10 mouse cellular contexts compared by ENCODE assay signal in genomic region chr1:72751371-72751781, GRCm38 (mm10). TPM values are rescaled to one million over a fixed set of nuclear protein-coding genes. Genes with fewer than 3 reads are reported as not detected.
DNase-seq lines count a peak whose midpoint lies in the region; ATAC-seq lines count a peak whose summit lies in the region.
"Had no signal": no experiment of that assay in that cellular context is flagged by ENCODE, and none has a peak within 500 bp of the region (broad histone marks: within the 10 kb centered on the region; RNA-seq: fewer than 3 reads in every experiment).

No protein-coding gene starts in this region.

- peaks cover 39% of the 10 kb centered on the region for H3K4me1 ChIP-seq in erythroblast, embryonic 14.5 days (ENCODE audit: control insufficient read depth)
- no peaks in the 10 kb centered on the region for H3K4me1 ChIP-seq in neural tube, embryonic 15.5 days

- H3K36me3 ChIP-seq in erythroblast, embryonic 14.5 days (ENCODE audit: control insufficient read depth): no peaks in the 10 kb centered on the region
- no peaks in the 10 kb centered on the region for H3K36me3 ChIP-seq in neural tube, embryonic 15.5 days

- peak overlapping the region; percentile 4 for H3K4me3 ChIP-seq in erythroblast, embryonic 14.5 days (replicated peaks)
- H3K4me3 ChIP-seq in neural tube, embryonic 15.5 days (replicated peaks): no peak overlapping the region

- H3K9ac ChIP-seq in neural tube, embryonic 15.5 days (replicated peaks): no peak overlapping the region

- no peak for ATAC-seq in erythroblast, adult 5-6 weeks (replicated peaks; ENCODE audit: low FRiP score, poor library complexity, severe bottlenecking)
- ATAC-seq in neural tube, embryonic 15.5 days (ENCODE audit: low FRiP score): peak; percentile 45; the same call in 1 of the 2 replicates
- no peak for ATAC-seq in megakaryocyte progenitor cell, adult 5-6 weeks (replicated peaks; ENCODE audit: poor library complexity)

- no peak for DNase-seq in neural tube, embryonic 10.5 days (ENCODE audit: extremely low spot score, low spot score)
- DNase-seq in frontal cortex, adult 2 months (ENCODE audit: extremely low spot score in 1 of 2, low spot score in 1 of 2): peak; percentile 20 to 50
- peak; percentile 92 for DNase-seq in left cerebral cortex, postnatal 4 days
- DNase-seq in yolk sac, embryonic 10.5 days (ENCODE audit: low spot score): no peak

- intact Hi-C loops in left cerebral cortex, postnatal 4 days (cut with DNase I): no loop called here

- no peaks in the 10 kb centered on the region for H3K9me3 ChIP-seq in erythroblast, embryonic 14.5 days (ENCODE audit: control insufficient read depth, low read length)
- H3K9me3 ChIP-seq in neural tube, embryonic 15.5 days (replicated peaks): no peaks in the 10 kb centered on the region

- no peak overlapping the region for H3K27ac ChIP-seq in neural tube, embryonic 15.5 days (replicated peaks)

- H3K27me3 ChIP-seq in erythroblast, embryonic 14.5 days (ENCODE audit: control insufficient read depth): peaks cover under 1% of the 10 kb centered on the region; the same call in 1 of the 2 replicates
- no peaks in the 10 kb centered on the region for H3K27me3 ChIP-seq in neural tube, embryonic 15.5 days (replicated peaks)

- WGBS in neural tube, embryonic 15.5 days: 77% methylated on average over 7 of the region's 7 CpGs

- H3K4me2 ChIP-seq in neural tube, embryonic 15.5 days: no peak overlapping the region

RNA-seq across cellular contexts. Expression of gene Rpl37a, which starts 40.3 kb away (rescaled TPM):
- 20.1 and 25.7 TPM in 2 replicates for polyA plus RNA-seq in erythroblast, embryonic 14.5 days (2012)
- total RNA-seq in erythroblast, adult 5-6 weeks (2015; ENCODE audit: low replicate concordance): 282 and 366 TPM in 2 replicates
- total RNA-seq in erythroblast, adult 5-6 weeks (2017; ENCODE audit: low replicate concordance): 68.3 and 163 TPM in 2 replicates
- 1,001 and 1,078 TPM in 2 replicates for polyA plus RNA-seq in neural tube, embryonic 15.5 days (2015; fragmentation: Nextera tagmentation; extraction: Ambion mirVana)
- polyA plus RNA-seq in frontal cortex, adult 2 months (2012; rRNA removed): 804 and 928 TPM in 2 replicates
- 100 to 1,000 TPM; 775 to 782 TPM for total RNA-seq in left cerebral cortex, postnatal 4 days (2021)
- 1,390 and 1,455 TPM in 2 replicates for total RNA-seq in megakaryocyte progenitor cell, adult 5-6 weeks (2015)
- 472 and 633 TPM in 2 replicates for total RNA-seq in megakaryocyte progenitor cell, adult 5-6 weeks (2017)

RNA-seq across cellular contexts. Expression of gene Ankar, which starts 51.0 kb away (rescaled TPM):
- polyA plus RNA-seq in erythroblast, embryonic 14.5 days (2012): not detected in 2 replicates
- total RNA-seq in erythroblast, adult 5-6 weeks (2015; ENCODE audit: low replicate concordance): not detected in 2 replicates
- not detected in 2 replicates for total RNA-seq in erythroblast, adult 5-6 weeks (2017; ENCODE audit: low replicate concordance)
- polyA plus RNA-seq in neural tube, embryonic 15.5 days (2015; fragmentation: Nextera tagmentation; extraction: Ambion mirVana): not detected in 2 replicates
- polyA plus RNA-seq in frontal cortex, adult 2 months (2012; rRNA removed): not detected in 2 replicates
- total RNA-seq in left cerebral cortex, postnatal 4 days (2021): not detected
- total RNA-seq in megakaryocyte progenitor cell, adult 5-6 weeks (2015): not detected in 2 replicates
- total RNA-seq in megakaryocyte progenitor cell, adult 5-6 weeks (2017): not detected in 2 replicates
- total RNA-seq: common myeloid progenitor, adult 5-6 weeks had no signal
- polyA plus RNA-seq: intestine, embryonic 14.5 days had no signal

Comparison
In these comparisons a context has a peak if more than half of its experiments do, and no peak if none do; other contexts are left out.
1. DNase-seq: peak in frontal cortex, adult 2 months (2 of 2) and left cerebral cortex, postnatal 4 days (single experiment); none in neural tube, embryonic 10.5 days (single experiment) and yolk sac, embryonic 10.5 days (single experiment).